Mouse (Mus musculus) MEL-GATA-1-ER (cell line): Measurements from ENCODE around the gene Dst.

Experiments used
- DNase-seq: peaks from one replicate; pipeline ENCODE4 v3.0.0-alpha.2; 2012; ENCODE audit warnings: low read depth; ENCODE audit errors: extremely low read depth

Gene Dst

DNA sequence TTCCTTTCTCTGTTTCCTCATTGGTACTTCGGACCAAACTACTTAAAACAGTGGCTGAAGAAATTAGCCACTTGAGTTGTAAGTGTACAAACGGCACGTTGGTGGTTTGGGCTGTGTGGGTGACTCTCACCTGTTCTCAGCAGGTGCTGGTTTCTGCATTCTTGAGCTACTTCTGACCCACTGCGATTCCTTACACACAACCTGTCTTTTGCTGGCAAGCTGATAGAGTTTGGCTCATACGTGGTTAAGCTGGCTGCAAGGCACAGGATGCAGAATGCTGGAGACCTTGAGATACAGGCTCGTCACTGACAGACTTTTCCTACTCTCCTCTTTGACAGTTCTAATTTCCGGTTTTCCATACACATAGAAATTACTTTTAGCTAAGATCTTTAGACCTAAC is 19.4 kb downstream of the Dst start:
- no peak for DNase-seq

DNA sequence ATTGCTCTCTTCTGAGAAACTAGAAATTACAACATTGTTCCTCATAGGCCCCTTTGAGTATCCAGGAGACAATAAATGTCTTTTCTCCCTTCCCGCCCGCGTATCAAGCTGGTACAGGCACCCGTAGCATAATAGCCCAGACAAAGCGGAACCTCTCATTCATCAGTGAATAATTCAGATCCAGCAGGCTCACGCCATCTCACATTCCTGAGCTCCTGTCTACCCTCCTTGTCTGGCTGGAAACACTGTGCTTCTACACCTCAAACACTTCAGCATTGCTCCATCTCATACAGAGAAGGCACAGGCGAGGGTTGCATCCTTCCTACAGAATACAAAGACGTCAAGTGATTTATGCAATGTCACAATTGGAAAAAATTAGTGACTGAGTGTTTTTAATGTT is 23.8 kb downstream of the Dst start:
- no peak for DNase-seq

DNA sequence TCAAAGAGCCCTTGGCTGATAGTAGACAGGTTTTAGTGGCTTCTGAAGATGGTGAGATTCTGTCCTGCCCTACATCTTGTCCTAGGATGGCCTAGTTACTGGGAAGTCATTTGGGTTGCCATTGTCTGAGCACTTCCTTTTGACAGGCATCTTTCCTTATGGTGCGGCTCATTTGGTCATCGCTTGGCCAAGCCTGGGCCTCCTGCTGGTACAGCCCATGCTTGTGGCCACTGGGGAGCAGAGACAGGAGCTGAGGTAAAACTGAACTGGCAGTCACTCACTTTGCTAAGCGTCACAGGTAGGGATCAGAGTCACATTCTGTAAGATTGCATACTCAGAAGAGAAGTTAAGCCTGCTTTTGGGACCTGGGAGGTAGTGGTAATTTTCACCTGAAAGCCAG is 24.2 kb downstream of the Dst start:
- no peak for DNase-seq

DNA sequence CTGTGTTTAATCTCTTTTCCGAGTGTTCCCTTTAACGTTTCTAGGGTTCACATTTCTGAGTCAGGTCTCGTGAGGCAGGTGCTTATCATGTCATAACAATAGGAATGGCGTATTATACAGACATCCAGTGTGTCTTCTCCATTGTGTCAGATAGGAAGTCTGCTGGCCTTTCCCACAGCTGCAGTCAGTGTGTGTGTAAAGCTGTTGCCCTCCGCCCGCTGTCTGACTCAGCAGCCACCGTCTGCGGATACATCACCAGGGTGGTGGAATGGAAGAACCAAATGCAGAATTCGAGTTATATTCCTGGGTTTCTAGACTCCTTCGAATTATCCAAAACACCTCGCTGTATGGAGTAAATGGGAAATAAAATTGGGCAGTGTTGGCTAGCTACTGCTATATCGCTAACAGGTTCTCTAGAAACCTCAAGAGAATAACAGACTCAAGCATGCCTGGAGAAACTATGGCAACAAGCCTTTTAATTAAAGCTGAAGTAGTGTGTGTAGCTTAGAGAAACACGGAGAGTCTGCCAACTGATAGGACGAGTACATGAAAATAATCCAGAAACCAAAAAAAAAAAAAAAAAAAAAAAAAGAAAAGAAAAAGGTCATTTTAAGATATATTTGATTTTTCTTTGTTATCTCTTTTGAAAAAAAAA is 24.9 kb downstream of the Dst start:
- DNase-seq = no peak

DNA sequence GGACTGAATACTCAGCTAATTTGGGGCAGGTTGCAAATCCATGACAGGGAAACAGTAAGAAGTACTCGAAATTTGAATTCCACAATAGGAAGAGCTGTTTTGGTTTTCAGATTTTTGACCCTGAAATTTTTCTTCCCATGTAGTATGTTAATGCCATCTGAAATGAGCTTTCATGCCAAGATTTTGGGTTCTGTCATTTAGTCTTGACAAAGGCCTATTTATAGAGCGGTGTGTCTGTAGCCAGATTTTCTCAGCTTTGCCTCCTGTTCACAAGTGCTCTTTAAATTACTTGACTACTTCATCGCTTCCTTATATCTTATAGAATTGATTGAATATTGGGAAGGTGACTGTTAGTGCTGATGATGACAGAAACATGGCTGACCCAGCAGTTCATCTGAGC is 27.9 kb downstream of the Dst start:
- DNase-seq = no peak

DNA sequence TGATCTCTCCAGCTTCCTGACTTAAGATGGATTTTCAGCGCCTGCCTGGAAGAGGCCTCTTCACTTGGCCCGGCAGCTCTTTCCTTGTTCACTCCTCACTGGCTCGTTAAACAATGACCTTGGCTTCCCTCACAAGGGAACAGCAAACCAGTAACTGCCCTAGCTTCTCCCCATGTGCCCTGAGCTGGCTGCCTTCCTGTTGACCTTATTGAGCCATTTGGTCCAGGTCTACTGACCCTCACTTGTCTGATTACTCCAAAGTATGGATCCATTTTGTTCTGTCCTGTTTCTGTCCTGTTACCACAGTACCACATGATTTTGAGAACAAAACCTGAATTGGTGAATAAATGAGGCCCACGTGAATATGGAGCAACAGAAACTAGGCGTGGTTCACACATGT is 31.8 kb downstream of the Dst start:
- no peak for DNase-seq

DNA sequence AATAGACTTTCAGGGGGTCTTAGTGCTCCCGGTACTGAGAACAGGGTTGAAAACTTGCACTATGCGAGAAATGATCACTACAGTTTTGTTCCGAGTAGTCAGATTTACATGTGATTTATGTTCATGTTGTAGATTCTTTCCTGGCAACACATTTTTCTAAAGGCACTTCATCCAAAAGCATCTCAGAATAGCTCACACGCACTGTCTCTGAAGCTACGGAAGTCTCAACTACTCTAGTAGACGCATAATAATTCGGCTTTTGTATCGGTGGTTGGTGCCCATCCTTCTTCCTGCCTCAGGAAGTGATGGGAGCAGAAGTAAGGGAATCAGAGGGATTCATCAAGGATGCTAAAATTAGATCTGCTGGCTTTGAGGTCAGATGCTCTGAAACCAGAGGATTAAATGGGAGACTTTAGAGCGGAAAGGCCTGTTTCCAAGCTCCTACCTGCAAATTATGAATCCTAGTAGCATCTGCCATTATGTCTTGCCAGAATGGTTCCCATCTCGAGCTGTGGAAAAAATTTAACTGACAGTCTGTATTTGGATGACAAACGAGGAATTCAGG is 32.4 kb downstream of the Dst start:
- no peak for DNase-seq

DNA sequence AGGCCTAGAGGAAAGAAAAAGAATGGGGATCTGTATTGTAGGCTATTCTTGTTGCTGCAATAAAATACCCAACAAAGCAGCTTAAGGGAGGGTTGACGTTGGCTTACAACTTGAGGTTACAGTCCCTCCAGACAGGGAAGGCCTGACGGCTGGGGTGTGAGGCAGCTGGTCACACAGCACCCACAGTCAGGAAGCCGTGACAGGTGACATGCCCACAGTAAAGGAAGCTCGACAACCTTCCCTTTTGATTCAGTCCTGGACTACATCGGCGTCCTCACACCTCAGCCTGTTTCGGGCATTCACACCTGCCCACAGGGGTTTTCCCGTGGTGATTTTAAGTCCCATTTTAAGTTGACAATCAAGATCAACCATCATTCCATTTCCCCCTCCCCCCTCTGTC is 34.6 kb downstream of the Dst start:
- DNase-seq = no peak

DNA sequence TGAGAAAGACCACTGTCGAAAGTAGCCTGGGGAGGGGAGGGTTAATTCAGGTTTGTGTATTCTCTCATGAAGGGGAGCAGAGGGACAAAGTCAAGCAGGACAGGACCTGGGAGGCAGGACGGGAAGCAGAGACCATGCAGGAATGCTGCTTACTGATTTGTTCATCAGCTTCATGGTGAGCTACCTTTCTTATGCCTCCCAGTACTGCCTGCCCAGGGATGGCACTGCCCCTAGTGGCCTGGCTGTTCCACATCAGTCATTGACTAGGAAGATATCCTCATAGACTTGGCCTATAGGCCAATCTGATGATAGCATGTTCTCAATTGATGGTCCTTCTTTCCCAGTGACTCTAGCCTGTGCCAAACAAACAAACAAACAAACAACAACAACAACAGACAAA is 35.9 kb downstream of the Dst start:
- DNase-seq = no peak

DNA sequence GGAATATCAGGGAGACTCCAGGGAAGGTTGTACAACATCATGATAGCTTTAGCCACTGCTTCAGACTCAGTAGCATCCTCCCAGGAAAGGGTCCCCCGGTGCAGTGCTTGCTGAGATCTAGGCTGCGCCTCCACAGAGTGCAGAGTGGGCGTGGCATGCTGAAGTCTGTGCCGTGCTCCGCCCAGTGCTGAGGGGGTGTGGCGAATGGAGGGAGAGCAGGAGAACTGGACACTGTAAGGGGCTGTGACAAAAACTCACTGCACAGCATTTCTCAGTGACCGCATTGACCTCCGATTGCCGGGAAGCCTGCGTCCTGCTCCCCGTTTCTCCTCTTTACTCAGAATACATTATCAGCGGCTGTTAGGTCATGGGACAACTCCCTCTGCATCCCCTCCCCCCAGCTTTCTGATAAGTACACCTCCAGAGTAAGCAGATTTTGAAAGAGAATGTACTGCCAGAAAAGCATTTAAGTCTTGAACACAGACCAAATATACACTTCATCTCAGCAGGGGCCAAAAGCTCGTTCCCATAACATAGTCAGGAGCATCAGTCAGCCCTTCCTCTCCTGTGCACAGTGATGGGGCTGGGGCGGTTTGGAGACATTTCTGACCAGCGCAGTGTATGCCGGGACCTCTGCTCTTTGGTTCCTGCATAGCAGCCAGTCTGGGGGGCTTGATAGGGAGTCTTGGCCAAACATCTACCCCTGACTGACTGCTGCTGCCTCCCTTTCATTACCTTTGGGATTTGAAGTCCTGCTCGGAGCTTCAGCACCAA is 37.1 kb downstream of the Dst start:
- DNase-seq = no peak

DNA sequence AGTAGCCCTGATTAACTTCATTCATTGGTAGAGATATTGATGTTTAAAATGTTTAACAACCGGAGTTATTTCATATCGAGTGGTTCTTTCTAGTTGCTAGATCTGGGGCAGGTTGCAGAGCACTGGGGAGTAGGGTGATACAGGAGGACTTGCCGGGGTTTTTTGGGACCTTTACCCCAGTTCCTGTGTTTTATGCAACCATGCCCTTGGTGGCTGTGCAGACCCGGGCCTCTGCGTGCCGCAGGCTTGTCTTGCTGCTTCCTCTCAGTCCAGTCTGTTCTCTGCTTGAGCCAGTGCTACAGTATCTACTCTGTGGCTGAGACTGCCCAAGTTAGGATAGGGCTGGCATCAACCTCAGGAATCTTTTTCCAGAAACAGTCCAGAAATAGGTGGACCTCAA is 37.7 kb downstream of the Dst start:
- no peak for DNase-seq

DNA sequence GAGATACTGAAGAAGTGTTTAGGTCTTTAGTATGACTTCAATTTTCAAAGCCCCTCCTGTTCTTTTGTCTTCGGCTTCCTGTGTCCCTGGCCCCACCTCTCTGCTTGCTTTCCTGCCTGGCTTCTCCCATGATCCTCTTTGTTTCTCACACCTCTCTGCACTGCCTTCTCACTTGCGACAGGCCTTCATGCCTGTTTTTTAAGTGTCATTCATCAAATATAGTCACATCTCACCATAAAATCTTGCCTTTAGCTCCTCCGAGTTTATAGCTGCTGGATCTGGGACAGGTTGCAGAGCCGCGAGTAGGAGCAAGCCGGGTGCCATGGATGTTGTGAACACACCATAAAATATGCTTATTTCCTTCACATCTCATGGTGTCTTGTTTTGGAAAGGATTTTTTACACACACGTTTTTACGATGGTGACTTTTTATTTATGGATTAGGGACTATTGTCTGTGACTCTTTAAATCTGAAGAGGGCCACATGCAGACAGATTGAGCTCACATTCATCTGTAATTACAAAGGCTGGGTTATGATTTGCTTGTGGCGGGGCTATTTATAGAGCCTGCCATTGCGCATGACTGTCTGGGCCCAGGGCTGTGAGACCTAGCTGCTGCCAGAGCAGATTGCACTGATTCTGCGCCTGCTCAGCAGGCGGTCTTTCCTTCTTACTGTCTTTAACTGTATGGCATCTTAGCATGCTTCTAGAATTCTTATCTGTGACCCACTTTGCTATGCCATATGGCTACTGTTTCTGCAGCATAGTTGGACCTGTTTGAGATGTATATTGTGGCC is 38.8 kb downstream of the Dst start:
- no peak for DNase-seq

DNA sequence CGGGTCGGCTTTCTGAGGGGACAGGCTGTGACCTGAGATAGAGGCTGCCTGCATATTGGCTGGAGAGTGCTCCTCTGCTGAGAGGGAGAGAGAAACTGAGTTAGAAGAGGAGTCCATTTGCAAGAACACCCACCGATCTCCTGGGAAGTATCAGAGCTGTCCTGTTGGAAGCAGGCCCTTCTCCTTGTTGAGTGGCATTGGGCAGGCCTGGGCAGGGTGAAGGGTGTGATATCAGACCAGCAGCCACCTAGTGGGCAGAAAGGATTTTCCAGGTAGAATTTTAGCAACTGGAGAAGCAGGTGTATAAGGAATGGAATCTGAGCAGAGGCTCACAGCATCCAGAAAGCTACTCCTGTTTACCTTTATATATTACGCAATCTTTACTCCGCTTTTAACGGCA is 39.8 kb downstream of the Dst start:
- no peak for DNase-seq

DNA sequence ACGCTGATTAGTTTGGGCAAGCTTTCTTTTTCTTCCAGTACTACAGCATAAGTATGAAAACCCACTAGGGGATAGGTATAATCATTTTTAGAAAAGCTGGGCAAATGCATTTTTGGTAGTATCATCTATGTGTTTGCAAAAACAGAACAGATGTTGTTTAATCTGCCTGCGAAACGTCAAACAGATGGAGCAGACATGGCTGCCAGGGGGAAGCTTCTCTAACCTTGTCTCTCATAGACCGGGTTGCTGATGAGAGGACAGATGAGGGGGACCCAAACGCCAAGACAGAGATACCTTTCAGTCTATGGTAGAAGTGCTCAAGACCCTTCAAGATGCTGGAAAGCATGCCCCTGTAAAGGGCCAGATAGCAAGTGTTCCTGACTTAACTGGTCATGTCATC is 40.5 kb downstream of the Dst start:
- DNase-seq = no peak

DNA sequence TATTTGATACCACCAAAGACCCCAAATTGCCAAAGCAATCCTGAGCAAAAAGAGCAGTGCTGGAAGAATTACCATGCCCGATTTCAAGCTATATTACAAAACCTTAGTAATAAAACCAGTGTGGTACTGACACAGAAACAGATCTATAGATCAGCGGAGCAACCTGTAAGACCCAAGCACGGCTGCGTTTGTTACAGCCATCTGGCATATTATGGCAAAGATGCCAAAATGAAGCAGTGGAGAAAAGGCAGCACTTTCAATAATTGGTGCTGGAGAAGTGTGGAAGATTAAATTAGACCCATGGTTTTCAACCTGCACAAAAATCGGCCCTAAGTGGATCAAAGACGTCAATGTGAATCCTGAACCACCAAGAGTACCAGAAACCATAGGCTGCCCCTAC is 47.6 kb downstream of the Dst start:
- no peak for DNase-seq

DNA sequence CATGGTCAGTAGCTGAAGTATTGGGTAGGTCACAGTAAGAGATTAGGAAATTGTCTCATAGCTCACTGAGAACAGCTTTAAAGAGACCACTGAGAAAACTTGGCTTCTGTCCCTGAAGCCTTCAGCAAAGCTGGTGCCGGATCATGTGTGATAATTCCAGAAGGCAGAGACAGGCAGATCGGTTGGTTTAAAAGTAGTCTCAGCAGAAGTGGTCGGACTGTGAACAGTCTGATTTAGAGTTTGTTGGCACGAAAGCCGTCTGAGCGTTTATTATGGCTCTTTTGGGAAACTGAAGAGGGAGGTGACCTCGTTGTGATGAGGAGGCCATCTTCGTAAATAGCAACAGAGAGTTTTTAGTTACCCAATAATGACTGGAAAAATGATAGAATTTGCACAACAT is 52.4 kb downstream of the Dst start:
- no peak for DNase-seq

DNA sequence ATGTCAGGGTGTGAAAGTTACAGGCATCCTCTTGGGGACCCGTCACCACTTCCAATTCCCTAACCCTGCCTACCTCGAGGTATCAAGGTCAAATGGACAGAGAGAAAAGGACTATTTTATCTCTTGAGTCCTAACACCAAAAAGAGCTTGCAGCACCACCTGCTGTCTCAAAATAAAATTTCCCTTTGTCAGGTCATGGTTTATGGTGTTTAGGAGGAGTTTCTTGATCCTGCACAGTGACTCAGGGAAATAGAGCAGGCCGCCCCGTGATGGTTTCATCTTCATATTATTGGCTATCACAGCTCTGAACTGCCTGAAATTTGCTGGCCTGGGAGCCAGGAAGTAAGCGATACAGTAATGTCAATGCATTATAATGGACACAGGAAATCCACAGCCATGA is 56.6 kb downstream of the Dst start:
- DNase-seq = no peak

DNA sequence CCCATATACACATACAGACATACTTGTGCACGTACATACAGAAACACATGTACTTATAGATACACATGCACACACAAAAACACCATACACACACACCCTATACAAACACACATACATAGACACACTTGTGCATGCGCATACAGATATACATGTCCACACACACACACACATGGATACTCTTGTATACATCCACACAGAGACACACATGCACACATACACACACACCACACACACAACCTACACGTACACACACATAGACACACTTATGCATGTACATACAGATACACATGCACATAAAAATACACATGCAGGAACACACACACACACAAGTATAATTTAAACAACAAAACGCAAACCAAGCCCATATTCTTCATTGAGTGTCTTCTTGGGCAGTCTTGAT is 57.8 kb downstream of the Dst start:
- no peak for DNase-seq

DNA sequence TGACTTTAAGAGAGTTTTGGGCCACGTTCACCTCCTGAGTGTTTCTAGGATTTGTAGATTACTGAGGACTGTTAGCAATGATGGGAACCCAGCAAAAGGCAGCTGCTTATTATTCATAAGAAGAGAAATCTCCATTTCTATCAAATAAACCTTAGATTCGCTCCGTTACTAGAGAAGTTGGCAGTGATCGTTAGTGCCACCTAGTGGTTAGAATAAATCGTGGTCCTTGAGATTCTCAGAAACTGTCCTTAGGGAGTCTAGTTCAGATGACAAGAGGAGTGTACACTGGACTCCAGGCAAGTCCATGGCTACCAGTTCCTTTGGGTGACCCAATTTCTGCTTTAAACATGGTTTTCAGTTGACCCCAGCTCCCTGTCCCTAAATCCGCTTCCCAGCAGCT is 58.3 kb downstream of the Dst start:
- DNase-seq = peak; percentile 4

DNA sequence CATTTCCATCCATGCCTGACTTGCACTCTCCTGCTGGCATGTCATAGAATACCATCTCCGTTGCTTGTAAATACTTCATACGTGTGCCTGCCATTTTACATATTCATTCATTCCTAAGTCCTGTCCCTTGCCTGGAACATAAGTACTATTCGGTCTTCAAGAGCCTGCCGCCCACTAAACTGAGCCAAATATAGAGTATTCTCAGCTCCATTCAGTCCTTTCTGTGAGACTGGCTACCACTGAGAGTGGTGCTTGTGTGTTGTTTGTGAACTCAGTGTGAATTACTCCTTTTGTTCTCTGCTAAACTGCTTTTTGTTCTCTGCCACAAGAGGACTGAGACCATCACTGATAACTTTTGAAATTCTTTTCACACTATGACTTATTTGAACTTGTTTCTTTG is 59.2 kb downstream of the Dst start:
- DNase-seq = no peak

DNA sequence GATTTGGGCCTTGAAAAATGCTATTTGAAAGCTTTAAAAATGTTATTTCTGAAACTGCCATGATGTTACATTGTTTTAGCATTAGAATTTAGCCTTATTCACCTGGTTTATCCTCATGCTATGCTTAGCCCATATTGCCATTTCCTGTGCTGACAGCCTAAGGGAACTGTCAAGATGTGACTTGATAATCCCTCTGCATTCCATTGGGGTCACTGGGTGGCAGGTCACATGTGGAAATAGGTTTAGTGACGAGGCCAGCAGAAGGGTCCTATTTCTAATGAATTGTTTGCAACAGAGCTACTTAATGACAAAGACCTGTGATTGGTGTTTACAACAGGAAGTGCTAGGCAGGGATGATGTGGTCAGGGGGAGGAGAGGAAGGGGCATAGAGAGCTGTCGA is 61.9 kb downstream of the Dst start:
- no peak for DNase-seq

DNA sequence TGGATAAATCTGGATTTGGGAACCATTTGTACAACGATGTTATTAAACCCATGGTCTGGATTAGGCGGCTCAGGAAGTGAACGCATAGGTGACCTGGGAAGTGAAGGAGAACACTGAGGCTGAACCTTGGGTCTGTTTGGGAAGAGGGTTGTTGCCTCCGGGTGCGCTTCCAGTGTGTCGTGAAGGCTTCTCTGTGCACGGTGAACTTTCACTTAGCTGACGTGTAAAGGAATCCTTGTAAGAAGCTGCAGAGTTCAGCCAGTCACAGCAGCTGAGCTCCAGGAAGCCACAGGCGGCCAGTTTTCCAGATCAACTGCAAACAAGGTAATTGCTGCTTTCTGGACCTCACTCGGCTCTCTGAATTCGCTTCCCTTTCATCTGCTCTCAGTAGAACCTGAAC is 66.4 kb downstream of the Dst start:
- no peak for DNase-seq
